ENCODE assay signal across 20 mouse cellular contexts in the genomic region with DNA sequence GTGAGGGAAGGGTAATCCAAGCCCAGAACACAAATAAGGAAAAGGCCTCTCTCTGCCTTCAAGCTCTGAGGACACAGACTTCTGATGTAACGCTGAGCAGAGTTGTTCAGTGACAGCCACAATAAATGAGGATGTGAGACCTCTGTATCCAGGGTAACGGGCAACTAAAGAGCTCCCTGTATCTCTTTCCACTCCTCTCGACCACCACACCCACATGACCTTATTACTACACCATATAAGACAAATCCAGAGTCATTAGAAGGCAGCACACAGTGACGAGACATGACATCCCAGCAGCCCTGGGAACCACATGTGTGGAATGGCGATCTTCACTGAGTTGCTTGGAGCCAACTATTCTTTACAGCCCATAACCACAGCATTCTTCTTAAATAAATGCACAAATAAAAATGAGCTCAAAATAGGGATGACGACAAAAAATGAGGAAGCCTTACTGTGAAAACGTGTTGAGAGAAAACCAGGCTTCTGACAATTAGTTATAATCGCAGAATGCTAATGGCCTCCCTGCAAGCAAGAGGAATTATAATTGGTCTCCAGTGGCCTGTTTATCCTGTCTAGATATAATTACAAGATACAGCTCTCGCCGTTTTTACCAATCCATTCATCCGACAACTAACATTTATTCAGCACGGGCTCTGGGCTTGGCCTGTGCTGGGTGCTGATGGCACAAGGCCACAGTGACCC. TPM values are rescaled to one million over a fixed set of nuclear protein-coding genes. Genes with fewer than 3 reads are reported as not detected.
DNase-seq lines count a peak whose midpoint lies in the region; ATAC-seq and TF ChIP-seq lines count a peak whose summit lies in the region.
"Had no signal": no experiment of that assay in that cellular context is flagged by ENCODE, and none has a peak within 500 bp of the region (broad histone marks: within the 10 kb centered on the region; RNA-seq: fewer than 3 reads in every experiment).

No protein-coding gene starts in this region.

- no peak for TF ChIP-seq CTCF in intestine, postnatal 0 days (IDR thresholded peaks at IDR 0.05; ENCODE audit: low read depth)

- no peak overlapping the region for H3K4me3 ChIP-seq in forebrain, embryonic 13.5 days
- H3K4me3 ChIP-seq in hindbrain, embryonic 16.5 days (ENCODE audit: low read length): no peak overlapping the region
- no peak overlapping the region for H3K4me3 ChIP-seq in intestine, postnatal 0 days (ENCODE audit: low read depth, low read length)

- 0 out of 2 replicates have a peak, but pooled peaks cover 7% of the 10 kb centered on the region for H3K36me3 ChIP-seq in forebrain, embryonic 13.5 days (ENCODE audit: poor library complexity, severe bottlenecking)
- no peaks in the 10 kb centered on the region for H3K36me3 ChIP-seq in hindbrain, embryonic 16.5 days (ENCODE audit: control insufficient read depth, insufficient read depth, low read length)
- peaks cover 5% of the 10 kb centered on the region; the same call in 1 of the 2 replicates for H3K36me3 ChIP-seq in intestine, postnatal 0 days (ENCODE audit: control insufficient read depth, insufficient read depth)

- no peaks in the 10 kb centered on the region for H3K27me3 ChIP-seq in forebrain, embryonic 13.5 days
- no peaks in the 10 kb centered on the region for H3K27me3 ChIP-seq in hindbrain, embryonic 16.5 days (replicated peaks; ENCODE audit: control insufficient read depth, insufficient read depth, low read length)
- H3K27me3 ChIP-seq in intestine, postnatal 0 days (replicated peaks; ENCODE audit: control insufficient read depth, insufficient read depth, low read length): no peaks in the 10 kb centered on the region

- 42% methylated on average over 12 of the region's 12 CpGs for WGBS in forebrain, embryonic 13.5 days
- WGBS in hindbrain, embryonic 16.5 days: 35% methylated on average over 12 of the region's 12 CpGs
- 75% methylated on average over 12 of the region's 12 CpGs for WGBS in intestine, postnatal 0 days

- peaks cover 3% of the 10 kb centered on the region; the same call in 1 of the 2 replicates for H3K9me3 ChIP-seq in forebrain, embryonic 13.5 days (replicated peaks)
- no peaks in the 10 kb centered on the region; the same call in 1 of the 2 replicates for H3K9me3 ChIP-seq in hindbrain, embryonic 16.5 days (ENCODE audit: control insufficient read depth, low read length)
- no peaks in the 10 kb centered on the region for H3K9me3 ChIP-seq in intestine, postnatal 0 days (ENCODE audit: control insufficient read depth)

- peak; percentile 74 for DNase-seq in Muller cell, postnatal 12 days (ENCODE audit: inconsistent ontology term)
- peak; percentile 35 to 55 for DNase-seq in monocyte, adult 2 months (ENCODE audit: low read depth in 1 of 2, low spot score in 2 of 2)
- DNase-seq in testis, postnatal 14 days (ENCODE audit: low spot score): no peak
- no peak for DNase-seq in urinary bladder, postnatal 36 days (ENCODE audit: low spot score in 2 of 2)
- DNase-seq in adrenal gland, adult 18-20 months (ENCODE audit: low spot score in 2 of 2): no peak
- DNase-seq: cerebellum, adult 9-11 months; gastrocnemius, postnatal 36 days; layer of hippocampus, adult 9-11 months; thymus, postnatal 14 days had no signal

- H3K4me2 ChIP-seq in forebrain, embryonic 13.5 days: no peak overlapping the region
- no peak overlapping the region for H3K4me2 ChIP-seq in hindbrain, embryonic 16.5 days (ENCODE audit: low read length)
- no peak overlapping the region for H3K4me2 ChIP-seq in intestine, postnatal 0 days (replicated peaks; ENCODE audit: low read depth)
- H3K4me2 ChIP-seq: liver, embryonic 11.5 days had no signal

- no peak overlapping the region for H3K9ac ChIP-seq in forebrain, embryonic 13.5 days
- no peak overlapping the region for H3K9ac ChIP-seq in hindbrain, embryonic 16.5 days (ENCODE audit: low read depth, low read length)
- H3K9ac ChIP-seq in intestine, postnatal 0 days (ENCODE audit: low read depth, low read length): no peak overlapping the region

- H3K27ac ChIP-seq in forebrain, embryonic 13.5 days: peak overlapping the region; percentile 41
- no peak overlapping the region for H3K27ac ChIP-seq in hindbrain, embryonic 16.5 days (ENCODE audit: low read depth, low read length)
- no peak overlapping the region for H3K27ac ChIP-seq in intestine, postnatal 0 days (ENCODE audit: low read depth, low read length)
- H3K27ac ChIP-seq: kidney, postnatal 0 days had no signal

- peaks cover 29% of the 10 kb centered on the region for H3K4me1 ChIP-seq in forebrain, embryonic 13.5 days
- H3K4me1 ChIP-seq in hindbrain, embryonic 16.5 days (ENCODE audit: control insufficient read depth, insufficient read depth, low read depth, low read length): peaks cover 7% of the 10 kb centered on the region
- no peaks in the 10 kb centered on the region for H3K4me1 ChIP-seq in intestine, postnatal 0 days (replicated peaks; ENCODE audit: control insufficient read depth, insufficient read depth, low read length)

- ATAC-seq in forebrain, embryonic 13.5 days: peak; percentile 52
- ATAC-seq in hindbrain, embryonic 16.5 days: peak; percentile 40; the same call in 1 of the 2 replicates
- ATAC-seq in intestine, postnatal 0 days: no peak
- ATAC-seq: CD4-positive, CD25-positive, alpha-beta regulatory T cell, adult 4 months; lung, postnatal 0 days had no signal

RNA-seq across cellular contexts. Expression of a gene that starts 27.7 kb away (rescaled TPM):
- not detected in 2 replicates for polyA plus RNA-seq in forebrain, embryonic 13.5 days (2015; fragmentation: Nextera tagmentation; extraction: Ambion mirVana)
- not detected in 2 replicates for polyA plus RNA-seq in hindbrain, embryonic 16.5 days (2015; fragmentation: Nextera tagmentation; extraction: Ambion mirVana)
- not detected in 2 replicates for polyA plus RNA-seq in intestine, postnatal 0 days (2015; fragmentation: Nextera tagmentation; extraction: Ambion mirVana)
- not detected for total RNA-seq in adrenal gland, adult 18-20 months (2021)
- total RNA-seq: gastrocnemius, postnatal 36 days; left cerebral cortex, postnatal 14 days had no signal
- polyA plus RNA-seq: heart, embryonic 14.5 days; kidney, postnatal 0 days; liver, embryonic 11.5 days; lung, postnatal 0 days; small intestine, adult 2 months; stomach, embryonic 14.5 days had no signal

RNA-seq across cellular contexts. Expression of a gene that starts 53.7 kb away (rescaled TPM):
- 33.2 and 34.8 TPM in 2 replicates for polyA plus RNA-seq in forebrain, embryonic 13.5 days (2015; fragmentation: Nextera tagmentation; extraction: Ambion mirVana)
- 32.5 and 35.0 TPM in 2 replicates for polyA plus RNA-seq in hindbrain, embryonic 16.5 days (2015; fragmentation: Nextera tagmentation; extraction: Ambion mirVana)
- polyA plus RNA-seq in intestine, postnatal 0 days (2015; fragmentation: Nextera tagmentation; extraction: Ambion mirVana): 42.0 and 42.1 TPM in 2 replicates
- 10 to 100 TPM; 28.0 to 38.0 TPM for total RNA-seq in adrenal gland, adult 18-20 months (2021)

Comparison
In these comparisons a context has a peak if more than half of its experiments do, and no peak if none do; other contexts are left out.
1. DNase-seq: peak in Muller cell, postnatal 12 days (single experiment) and monocyte, adult 2 months (2 of 2); none in testis, postnatal 14 days (single experiment), urinary bladder, postnatal 36 days (0 of 2) and adrenal gland, adult 18-20 months (0 of 2).